Mouse (Mus musculus) frontal cortex, adult (tissue): ENCODE measurements at regions not wholly inside any gene's neighbourhood (a gene's known extent, or its start where the extent isn't known, plus 50 kb on each side); places are given as distances from the start of the nearest gene placed in this dataset.
"Not testable (repeated sequence)": the region's sequence is repeated elsewhere in the genome, so short reads cannot be mapped to it uniquely, and the experiment has no call there.

Experiments
- ATAC-seq: cut with Nextera tagmentation; 2 replicates; pipeline ENCODE4 v1.9.2; 2017; ENCODE audit warnings: mild to moderate bottlenecking, moderate library complexity, mixed read lengths; ENCODE audit not compliant: low TSS enrichment

GRCm38 (mm10) chr15:62255571-62255970 lies 1332.8 kb upstream of the A1bg start:
- ATAC-seq: no peak

- no peak for ATAC-seq
Measured at GRCm38 (mm10) chr15:62253724-62254123, 1330.9 kb upstream of the A1bg start.

GRCm38 (mm10) chr15:62252078-62252833 lies 1329.4 kb upstream of the A1bg start:
- ATAC-seq: not testable (repeated sequence)

- no peak for ATAC-seq
Measured at GRCm38 (mm10) chr15:62249436-62249835, 1326.6 kb upstream of the A1bg start.

- no peak for ATAC-seq
Measured at GRCm38 (mm10) chr15:62246561-62247079, 1323.8 kb upstream of the A1bg start.

GRCm38 (mm10) chr15:62245237-62245636 lies 1322.4 kb upstream of the A1bg start:
- ATAC-seq: no peak

- no peak for ATAC-seq
Measured at GRCm38 (mm10) chr15:62244819-62245218, 1322.0 kb upstream of the A1bg start.

GRCm38 (mm10) chr15:62240031-62240430 lies 1317.2 kb upstream of the A1bg start:
- no peak for ATAC-seq

GRCm38 (mm10) chr15:62238503-62239045 lies 1315.8 kb upstream of the A1bg start:
- no peak for ATAC-seq

- no peak for ATAC-seq
Measured at GRCm38 (mm10) chr15:62236056-62236455, 1313.2 kb upstream of the A1bg start.

- no peak for ATAC-seq
Measured at GRCm38 (mm10) chr15:62234182-62234760, 1311.5 kb upstream of the A1bg start.

- no peak for ATAC-seq
Measured at GRCm38 (mm10) chr15:62233154-62233553, 1310.3 kb upstream of the A1bg start.

GRCm38 (mm10) chr15:62231709-62232108 lies 1308.9 kb upstream of the A1bg start:
- ATAC-seq: no peak

- no peak for ATAC-seq
Measured at GRCm38 (mm10) chr15:62230773-62231172, 1308.0 kb upstream of the A1bg start.

- ATAC-seq: no peak
Measured at GRCm38 (mm10) chr15:62229491-62230283, 1306.9 kb upstream of the A1bg start.

GRCm38 (mm10) chr15:62229023-62229422 lies 1306.2 kb upstream of the A1bg start:
- no peak for ATAC-seq

GRCm38 (mm10) chr15:62224798-62225197 lies 1302.0 kb upstream of the A1bg start:
- ATAC-seq: no peak

GRCm38 (mm10) chr15:62224191-62224590 lies 1301.4 kb upstream of the A1bg start:
- ATAC-seq: no peak

- no peak for ATAC-seq
Measured at GRCm38 (mm10) chr15:62223156-62223840, 1300.5 kb upstream of the A1bg start.

- no peak for ATAC-seq
Measured at GRCm38 (mm10) chr15:62222731-62223130, 1299.9 kb upstream of the A1bg start.

GRCm38 (mm10) chr15:62222201-62222600 lies 1299.4 kb upstream of the A1bg start:
- ATAC-seq: no peak
